Mouse (Mus musculus) neutrophil, adult 83 days (primary cell): ENCODE measurements around the gene Magee2. TPM values are rescaled to one million over a fixed set of nuclear protein-coding genes. Genes with fewer than 3 reads are reported as not detected.

Source experiments
- total RNA-seq, 2 experiments: library from RNA; stranded (reverse); gene quantifications; one replicate each; pipeline ENCODE4 v1.2.4; 2023

Magee2 gene
- total RNA-seq = not detected

DNA sequence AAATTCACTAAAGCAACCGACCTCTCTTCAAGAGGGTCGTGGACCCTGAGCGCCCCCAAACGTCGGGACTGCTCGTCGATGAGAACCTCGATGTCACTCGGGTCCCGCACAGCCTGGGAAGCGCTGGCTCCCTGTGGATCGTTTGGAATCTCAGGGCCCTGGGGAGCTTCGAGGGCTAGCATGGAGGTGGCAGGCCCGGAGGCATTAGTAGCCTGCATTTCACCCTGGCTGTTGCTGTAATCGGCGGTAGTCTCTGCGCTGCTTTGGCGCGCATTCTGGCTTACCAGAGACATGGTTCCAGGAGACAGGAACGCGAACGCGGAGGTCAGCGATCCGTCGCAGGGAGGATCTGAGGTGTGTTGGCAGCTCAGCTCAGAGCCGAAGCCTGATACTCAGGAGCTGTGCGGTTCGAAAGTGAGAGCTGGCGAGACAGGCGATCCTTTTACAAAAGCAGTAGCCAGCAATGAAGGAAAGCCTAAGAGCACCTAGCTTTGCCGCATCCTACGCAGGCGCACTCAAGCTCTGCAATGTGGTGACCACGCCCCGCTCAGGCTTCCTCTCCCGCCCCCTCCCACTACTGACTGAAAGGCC is at the start of gene Magee2:
Gene Magee2 (minus strand): TSS at position 517 of the 591 bp plus-strand sequence.

Other genes with a start within 250 kb of the Magee2 start
- 1 to 10 TPM in 1 of 2 experiments, under 1 TPM in 1; 0.92 to 1.3 TPM for gene Zdhhc15, start 186.2 kb downstream of the Magee2 start, total RNA-seq
- gene Pbdc1, start 222.5 kb upstream of the Magee2 start, total RNA-seq = 10 to 100 TPM; 17.1 to 18.1 TPM